Mouse (Mus musculus): ENCODE data around the gene Bglap3. TPM values are rescaled to one million over a fixed set of nuclear protein-coding genes. Genes with fewer than 3 reads are reported as not detected.
"Not testable (repeated sequence)": the region's sequence is repeated elsewhere in the genome, so short reads cannot be mapped to it uniquely, and the experiment has no call there.

Gene Bglap3
- total RNA-seq (2021): under 1 TPM in 1 of 2 experiments, not detected in 1; 0.63 TPM

DNA sequence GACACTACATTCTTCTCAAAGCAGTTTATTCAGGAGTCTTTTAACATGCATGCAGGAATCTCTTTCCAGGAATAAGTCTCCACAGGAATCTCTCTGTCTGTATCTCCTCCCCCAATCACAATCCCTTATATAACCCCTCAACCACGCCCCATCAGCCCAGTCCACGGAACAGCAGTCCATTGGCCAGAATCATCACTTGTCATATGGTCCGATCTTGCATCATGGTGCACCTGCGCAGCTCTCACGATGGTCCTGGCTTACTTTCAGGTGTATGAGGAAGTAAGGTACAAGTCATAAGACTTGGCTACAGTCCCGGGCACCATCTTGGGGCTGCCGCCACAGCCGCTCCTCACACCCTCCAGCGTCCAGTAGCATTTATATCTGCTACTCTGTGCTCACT lies at the start of gene Bglap3:
Bglap3 (minus strand) TSS at position 101 of the 400 bp plus-strand sequence.
- DNase-seq: not testable (repeated sequence)

DNA sequence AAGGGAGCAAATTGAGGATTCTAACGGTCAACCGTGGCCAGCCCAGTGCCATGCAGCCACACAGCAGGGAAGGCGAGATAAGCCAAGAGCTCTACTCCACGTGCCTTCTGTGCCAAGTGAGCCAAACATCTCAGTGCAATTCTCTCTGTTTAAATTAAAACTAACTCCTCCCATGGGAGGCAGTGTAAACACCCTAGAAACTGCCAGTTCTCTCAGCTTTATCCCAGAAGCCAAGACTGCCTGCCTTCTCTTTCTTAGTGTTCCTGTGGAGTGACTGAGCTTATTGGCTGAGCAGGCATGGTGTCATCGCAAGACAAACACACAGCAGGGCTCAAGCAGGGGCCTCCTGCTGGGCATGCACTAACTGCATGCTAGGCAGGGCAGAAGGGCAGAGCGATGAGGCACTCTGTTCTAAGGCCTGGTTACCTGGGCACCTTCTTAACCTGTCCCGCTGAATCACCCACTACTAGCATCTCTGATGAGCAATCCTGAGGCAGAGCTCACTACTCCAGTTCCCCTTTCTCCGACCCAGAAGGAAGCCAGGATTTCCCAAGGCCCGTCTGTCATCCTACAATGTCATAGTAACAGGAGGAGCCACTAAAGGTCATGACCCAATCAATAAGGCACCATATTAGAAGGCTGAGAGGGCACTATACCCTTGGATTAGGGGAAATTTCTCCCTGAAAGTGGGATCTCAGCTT lies 49.6 kb upstream of the Bglap3 start:
- DNase-seq: peak in 1 of 2 experiments; percentile 25

GRCm38 (mm10) chr3:88420771-88421170 lies 48.2 kb upstream of the Bglap3 start:
- no peak for DNase-seq

DNA sequence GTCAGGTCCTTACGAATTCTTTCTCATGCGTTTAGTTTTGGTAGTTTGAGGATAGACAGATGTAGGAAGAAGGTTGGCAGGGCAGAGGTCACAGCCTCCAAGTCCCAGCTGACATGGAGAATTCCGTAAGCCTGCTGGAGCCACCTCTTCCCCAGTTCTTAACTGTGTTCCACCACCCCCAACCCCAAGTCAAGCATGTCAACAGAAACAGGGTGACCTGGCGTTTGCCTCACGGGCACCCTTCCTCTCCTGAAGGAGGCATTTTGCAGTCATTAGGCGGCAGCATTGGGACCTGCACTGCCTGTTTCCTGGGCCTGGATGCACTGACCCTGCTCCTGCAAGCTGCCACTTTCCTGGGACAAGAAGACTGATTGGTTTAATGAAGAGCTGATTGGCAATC lies 45.5 kb upstream of the Bglap3 start:
- no peak for DNase-seq

- no peak for DNase-seq
Observed at GRCm38 (mm10) chr3:88415668-88416067, 43.1 kb upstream of the Bglap3 start.

- DNase-seq: no peak
Observed at GRCm38 (mm10) chr3:88412636-88413035, 40.1 kb upstream of the Bglap3 start.

DNA sequence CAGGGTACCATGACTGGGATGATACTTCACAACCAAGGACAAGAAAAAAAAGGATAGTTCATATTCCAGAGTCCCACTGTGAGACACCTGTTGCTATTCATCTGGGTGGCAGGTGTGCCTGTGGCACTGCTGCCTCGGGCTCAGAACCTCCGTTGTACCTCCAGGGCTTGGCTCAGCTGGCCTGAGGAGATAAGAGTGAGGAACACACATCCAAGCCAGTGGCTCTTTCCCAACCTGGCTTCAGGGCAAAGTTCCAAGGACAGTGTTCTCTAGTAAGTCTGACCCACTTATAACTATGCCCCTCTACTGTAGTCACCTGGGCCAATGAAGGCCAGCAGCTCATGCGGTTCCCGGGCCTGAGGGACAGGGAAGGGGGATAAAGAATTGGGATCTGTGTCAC lies 39.1 kb upstream of the Bglap3 start:
- no peak for DNase-seq

GRCm38 (mm10) chr3:88410645-88411031 lies 38.1 kb upstream of the Bglap3 start:
- no peak for DNase-seq

DNA sequence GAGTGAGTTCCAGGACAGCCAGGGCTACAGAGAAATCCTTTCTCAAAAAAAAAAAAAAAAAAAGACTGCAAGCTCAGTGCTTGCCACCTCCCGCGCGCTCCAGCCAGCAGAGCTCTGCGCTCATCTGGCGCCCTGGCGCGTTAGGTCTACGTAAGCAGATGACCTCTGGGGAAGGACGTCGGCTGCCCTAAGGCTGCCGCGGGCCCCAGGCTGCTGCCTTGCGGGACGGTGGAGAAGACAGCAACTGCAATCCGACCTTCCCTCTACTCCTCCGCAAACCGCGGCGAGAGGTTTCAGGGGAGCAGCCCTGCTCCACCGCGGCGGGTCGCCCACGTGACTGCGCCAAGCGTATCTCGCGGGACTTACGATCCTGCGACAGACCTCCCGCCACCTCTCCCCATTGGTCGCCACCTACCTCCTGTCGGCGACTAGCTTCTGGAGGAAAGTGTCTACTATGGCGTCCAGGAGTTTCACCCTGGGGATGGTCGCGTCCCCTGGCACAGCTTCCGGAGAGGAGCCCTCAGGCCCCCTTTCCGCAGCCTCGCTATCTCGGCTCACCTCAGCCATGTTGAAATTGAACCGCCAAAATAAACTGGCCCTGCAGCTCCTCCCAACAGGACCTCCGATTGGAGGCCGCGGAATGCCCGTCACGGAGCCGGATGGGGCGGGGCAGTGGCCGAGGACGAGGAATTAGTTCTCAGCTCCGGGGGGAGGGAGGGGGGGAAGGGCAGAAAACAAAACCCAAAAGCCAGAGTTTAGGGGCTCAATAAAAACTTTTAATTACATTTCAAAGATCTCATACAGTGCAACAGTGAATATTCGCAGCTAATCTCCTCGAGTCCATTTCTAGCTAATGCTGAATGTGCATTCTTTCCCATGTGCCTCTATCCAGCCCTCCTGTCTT lies 37.5 kb upstream of the Bglap3 start, which contains the start of gene Pmf1:
Pmf1 (minus strand) TSS at position 591 of the 904 bp plus-strand sequence.
- DNase-seq: peak; percentile 88

GRCm38 (mm10) chr3:88408953-88409352 lies 36.4 kb upstream of the Bglap3 start:
- no peak for DNase-seq

- DNase-seq: no peak
Observed at GRCm38 (mm10) chr3:88407529-88407928, 35.0 kb upstream of the Bglap3 start.

DNA sequence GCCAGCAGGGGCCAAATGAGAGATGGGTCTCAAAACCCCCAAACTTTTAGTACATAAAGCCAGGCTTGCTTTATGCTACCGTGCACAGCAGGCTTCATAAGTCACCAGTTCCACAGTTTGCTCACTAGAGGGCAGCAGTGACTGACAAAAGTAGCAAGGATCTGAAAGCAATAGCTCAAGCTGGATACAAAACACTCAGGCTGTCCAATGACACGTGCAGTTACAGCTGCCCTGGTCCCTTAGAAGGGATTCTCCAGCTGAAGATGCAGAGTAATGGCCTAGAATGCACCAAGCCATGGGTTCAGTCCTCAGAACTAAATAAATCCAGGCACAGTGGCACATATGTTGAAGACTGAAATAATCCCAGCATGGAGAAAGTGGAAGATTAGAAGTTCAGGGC lies 34.5 kb upstream of the Bglap3 start:
- peak; percentile 48 to 53 for DNase-seq

GRCm38 (mm10) chr3:88403522-88404230 lies 31.1 kb upstream of the Bglap3 start:
- no peak for DNase-seq

- DNase-seq: no peak
Observed at GRCm38 (mm10) chr3:88398666-88399065, 26.1 kb upstream of the Bglap3 start.

- no peak for DNase-seq
Observed at GRCm38 (mm10) chr3:88395742-88396141, 23.2 kb upstream of the Bglap3 start.

GRCm38 (mm10) chr3:88395288-88395687 lies 22.7 kb upstream of the Bglap3 start:
- DNase-seq: no peak

DNA sequence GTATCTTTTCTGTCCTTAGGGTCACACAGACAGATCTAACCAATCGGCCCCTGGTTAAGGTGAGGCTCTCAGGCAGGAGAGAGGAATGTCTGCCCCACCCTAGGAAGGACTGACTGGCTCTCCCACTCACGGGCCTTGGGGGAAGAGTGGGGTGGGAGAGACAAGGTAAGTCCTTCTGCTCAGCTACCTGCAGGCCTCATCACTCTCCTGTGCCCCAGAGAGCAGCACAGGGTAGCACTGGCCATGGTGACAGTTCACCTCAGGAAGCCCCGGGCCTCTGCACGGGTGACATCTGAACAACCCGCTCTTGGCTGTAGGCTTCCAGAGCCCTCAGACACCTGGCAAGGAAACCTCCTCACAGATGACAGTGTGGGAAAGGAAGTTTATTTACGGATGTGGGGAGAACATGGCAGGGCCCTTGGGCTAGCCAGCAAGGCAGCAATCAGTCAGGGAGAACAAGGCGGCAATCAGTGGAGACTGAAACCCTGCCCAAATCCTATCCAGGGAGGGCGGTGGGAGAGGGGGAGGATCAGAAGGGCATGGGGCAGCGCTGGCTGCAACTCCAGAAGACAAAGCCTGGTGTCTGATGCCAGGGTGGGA lies 21.3 kb upstream of the Bglap3 start:
- no peak for DNase-seq

DNA sequence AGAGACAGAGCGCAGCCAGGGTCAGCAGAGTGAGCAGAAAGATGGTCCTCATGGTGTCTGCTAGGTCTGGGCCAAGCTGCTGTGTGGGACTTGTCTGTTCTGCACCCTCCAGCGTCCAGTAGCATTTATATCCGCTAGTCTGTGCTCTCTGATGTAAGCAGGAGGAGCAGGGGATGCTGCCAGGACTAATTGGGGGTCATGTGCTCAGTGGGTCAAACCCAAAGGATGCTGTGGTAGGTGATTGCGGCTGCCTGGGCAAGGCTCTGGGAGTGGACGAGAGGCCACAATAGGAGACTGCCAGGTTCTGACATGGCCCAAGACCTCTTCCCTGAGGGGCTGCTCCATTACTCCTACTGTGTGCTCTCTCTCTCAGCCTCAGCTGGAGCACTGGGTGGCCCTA lies 11.8 kb upstream of the Bglap3 start, which contains the start of gene Bglap:
Bglap (minus strand) TSS at position 101 of the 400 bp plus-strand sequence.
- DNase-seq: no peak

GRCm38 (mm10) chr3:88382383-88382782 lies 9.8 kb upstream of the Bglap3 start:
- not testable (repeated sequence) for DNase-seq

DNA sequence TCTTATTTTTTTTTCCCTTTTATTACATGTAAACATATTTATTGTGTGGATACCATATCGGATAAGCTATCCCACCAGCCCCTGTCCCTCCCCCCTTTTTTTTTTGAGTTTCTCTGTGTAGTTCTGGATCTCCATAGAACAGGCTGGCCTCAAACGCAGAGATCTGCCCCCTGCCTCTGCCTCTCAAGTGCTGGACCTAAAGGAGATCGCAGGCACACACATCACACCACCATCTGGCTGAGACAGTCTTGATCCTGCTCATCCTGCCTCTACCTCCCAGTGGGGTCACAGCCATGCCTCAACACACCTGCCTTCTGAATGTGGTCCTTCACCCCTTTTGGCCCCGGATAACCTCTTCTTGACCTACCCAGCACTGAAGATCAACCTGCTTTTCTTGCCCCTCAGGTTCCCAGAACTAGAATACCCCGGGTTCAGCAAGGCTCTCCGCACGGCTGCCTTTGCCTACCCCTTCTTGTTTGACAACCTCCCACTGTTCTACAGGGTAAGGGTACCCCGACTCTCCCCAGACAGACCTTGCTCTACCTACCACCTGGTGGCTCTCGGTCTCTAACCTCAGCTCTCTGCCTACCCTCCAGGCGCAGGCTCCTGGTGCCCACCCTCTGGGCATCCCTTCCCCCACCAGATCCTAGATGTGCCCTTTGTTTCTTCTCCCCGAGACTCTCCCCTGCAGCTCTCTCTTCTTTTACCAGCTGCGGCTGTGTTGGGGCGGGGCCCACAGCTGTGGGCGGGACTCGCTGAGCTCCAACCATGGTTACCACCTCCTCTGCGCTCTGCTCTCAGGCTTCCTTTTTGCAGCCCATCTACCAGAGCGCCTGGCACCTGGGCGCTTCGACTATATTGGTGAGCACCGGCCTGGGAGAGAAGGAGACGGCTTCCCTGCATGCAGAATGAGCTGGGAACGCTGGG lies 9.1 kb upstream of the Bglap3 start:
- DNase-seq: not testable (repeated sequence)

DNA sequence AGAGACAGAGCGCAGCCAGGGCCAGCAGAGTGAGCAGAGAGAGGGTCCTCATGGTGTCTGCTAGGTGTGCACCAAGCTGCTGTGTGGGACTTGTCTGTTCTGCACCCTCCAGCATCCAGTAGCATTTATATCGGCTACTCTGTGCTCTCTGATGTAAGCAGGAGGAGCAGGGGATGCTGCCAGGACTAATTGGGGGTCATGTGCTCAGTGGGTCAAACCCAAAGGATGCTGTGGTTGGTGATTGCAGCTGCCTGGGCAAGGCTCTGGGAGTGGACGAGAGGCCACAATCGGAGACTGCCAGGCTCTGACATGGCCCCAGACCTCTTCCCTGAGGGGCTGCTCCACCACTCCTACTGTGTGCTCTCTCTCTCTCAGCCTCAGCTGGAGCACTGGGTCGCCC lies 6.1 kb upstream of the Bglap3 start, which contains the start of gene Bglap2:
Bglap2 (minus strand) TSS at position 101 of the 400 bp plus-strand sequence.
- DNase-seq: not testable (repeated sequence)
